Comparison of ENCODE assay signal across 12 mouse cellular contexts in the genomic region with DNA sequence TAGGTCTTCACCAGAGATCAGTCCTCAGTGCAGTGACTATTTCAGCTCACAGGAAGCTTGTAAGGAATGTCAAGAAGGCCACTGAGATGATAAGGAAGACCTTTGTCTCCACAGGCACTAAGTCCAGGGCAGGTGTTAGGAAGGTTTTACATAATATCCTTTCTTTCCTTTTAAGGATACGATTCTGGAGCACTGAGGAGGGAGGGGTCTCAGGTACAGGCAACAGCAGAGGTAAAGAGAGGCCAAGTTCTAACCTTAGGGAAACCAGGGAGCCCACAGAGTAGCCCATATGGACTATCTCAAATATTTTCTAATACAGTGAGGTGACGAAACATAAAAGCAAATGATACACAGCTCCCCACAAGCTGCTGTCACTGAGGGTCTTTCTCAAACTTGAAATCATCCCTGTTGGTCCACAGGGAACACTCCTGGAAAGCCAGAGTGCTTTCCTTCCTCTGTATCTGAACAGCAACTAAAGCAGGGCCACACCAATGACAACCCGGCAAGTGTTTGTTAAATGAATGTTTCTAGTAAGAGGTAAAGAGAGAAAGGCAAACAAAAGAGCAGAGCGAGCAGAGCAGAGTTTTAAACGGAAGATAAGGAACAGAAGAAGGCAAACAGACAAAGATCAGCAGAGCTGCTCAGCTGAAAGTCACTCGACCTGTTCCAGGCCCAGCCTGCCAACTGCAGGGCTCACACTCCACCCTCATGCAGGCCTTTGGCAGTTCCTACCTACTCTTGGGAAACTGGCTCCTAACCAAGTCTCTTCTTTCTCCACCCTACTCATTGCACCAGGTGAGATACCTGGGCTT. TPM values are rescaled to one million over a fixed set of nuclear protein-coding genes. Genes with fewer than 3 reads are reported as not detected.
DNase-seq lines count a peak whose midpoint lies in the region; ATAC-seq and TF ChIP-seq lines count a peak whose summit lies in the region.
"Had no signal": no experiment of that assay in that cellular context is flagged by ENCODE, and none has a peak within 500 bp of the region (broad histone marks: within the 10 kb centered on the region; RNA-seq: fewer than 3 reads in every experiment).

No protein-coding gene starts in this region.

- no peak overlapping the region for H3K9ac ChIP-seq in heart, embryonic 16.5 days (ENCODE audit: low read length)
- H3K9ac ChIP-seq in liver, embryonic 11.5 days (ENCODE audit: low read depth, low read length): no peak overlapping the region
- no peak overlapping the region for H3K9ac ChIP-seq in hindbrain, embryonic 11.5 days (ENCODE audit: low read depth, low read length)
- no peak overlapping the region for H3K9ac ChIP-seq in hindbrain, embryonic 13.5 days

- no peaks in the 10 kb centered on the region for H3K9me3 ChIP-seq in heart, embryonic 16.5 days (replicated peaks; ENCODE audit: control insufficient read depth, low read length)
- no peaks in the 10 kb centered on the region for H3K9me3 ChIP-seq in liver, embryonic 11.5 days (ENCODE audit: control insufficient read depth, low read length)
- H3K9me3 ChIP-seq in hindbrain, embryonic 11.5 days (ENCODE audit: control insufficient read depth, low read length): no peaks in the 10 kb centered on the region
- no peaks in the 10 kb centered on the region for H3K9me3 ChIP-seq in hindbrain, embryonic 13.5 days

- H3K4me1 ChIP-seq in kidney, adult 2 months (ENCODE audit: control insufficient read depth, insufficient read depth, low read length): peaks cover 10% of the 10 kb centered on the region
- H3K4me1 ChIP-seq in heart, embryonic 16.5 days (ENCODE audit: control insufficient read depth, insufficient read depth, low read length): peaks cover 19% of the 10 kb centered on the region
- H3K4me1 ChIP-seq in liver, embryonic 11.5 days (replicated peaks; ENCODE audit: control insufficient read depth, insufficient read depth, low read length): peaks cover 7% of the 10 kb centered on the region; the same call in 1 of the 2 replicates
- H3K4me1 ChIP-seq in hindbrain, embryonic 11.5 days (replicated peaks; ENCODE audit: control insufficient read depth, insufficient read depth, low read length): no peaks in the 10 kb centered on the region; the same call in 1 of the 2 replicates
- no peaks in the 10 kb centered on the region for H3K4me1 ChIP-seq in hindbrain, embryonic 13.5 days (replicated peaks)

- no peak overlapping the region for H3K27ac ChIP-seq in kidney, adult 2 months (ENCODE audit: insufficient read depth, low read depth, low read length)
- H3K27ac ChIP-seq in heart, embryonic 16.5 days (ENCODE audit: low read length): peak overlapping the region; percentile 13
- H3K27ac ChIP-seq in liver, embryonic 11.5 days (ENCODE audit: low read depth, low read length): no peak overlapping the region
- H3K27ac ChIP-seq in hindbrain, embryonic 11.5 days (ENCODE audit: low read depth, low read length): no peak overlapping the region
- H3K27ac ChIP-seq in hindbrain, embryonic 13.5 days: no peak overlapping the region
- H3K27ac ChIP-seq: kidney, postnatal 0 days had no signal

- peak; percentile 41 for ATAC-seq in heart, embryonic 16.5 days (replicated peaks; ENCODE audit: extremely low read depth, insufficient read depth, low FRiP score)
- peak; percentile 72 for ATAC-seq in liver, embryonic 11.5 days (replicated peaks; ENCODE audit: low FRiP score)
- ATAC-seq in hindbrain, embryonic 11.5 days (ENCODE audit: low FRiP score): no peak
- ATAC-seq in hindbrain, embryonic 13.5 days (ENCODE audit: low FRiP score): no peak
- no peak for ATAC-seq in frontal cortex, adult (ENCODE audit: low TSS enrichment)
- ATAC-seq: forebrain, embryonic 16.5 days had no signal

- H3K4me3 ChIP-seq in kidney, adult 2 months (ENCODE audit: insufficient read depth, low read depth, low read length): no peak overlapping the region
- no peak overlapping the region for H3K4me3 ChIP-seq in heart, embryonic 16.5 days (ENCODE audit: low read length)
- H3K4me3 ChIP-seq in liver, embryonic 11.5 days (ENCODE audit: low read depth, low read length): no peak overlapping the region
- no peak overlapping the region for H3K4me3 ChIP-seq in hindbrain, embryonic 11.5 days (ENCODE audit: low read depth, low read length)
- H3K4me3 ChIP-seq in hindbrain, embryonic 13.5 days: no peak overlapping the region

- no peak for TF ChIP-seq CTCF in kidney, adult 2 months (conservative IDR thresholded peaks at IDR 0.05; ENCODE audit: insufficient read depth, insufficient read length, low read depth, low read length)

- peak; percentile 48 for DNase-seq in kidney, adult 2 months
- no peak for DNase-seq in kidney, postnatal 4 days
- DNase-seq in liver, embryonic 11.5 days (ENCODE audit: low spot score): no peak
- peak; percentile 42 to 69 for DNase-seq in lung, postnatal 4 days
- no peak for DNase-seq in hindbrain, embryonic 11.5 days (ENCODE audit: low spot score)
- DNase-seq: adrenal gland, postnatal 25 days; thymus, postnatal 4 days had no signal

- no peaks in the 10 kb centered on the region for H3K27me3 ChIP-seq in kidney, adult 2 months (replicated peaks; ENCODE audit: control insufficient read depth, insufficient read depth, low read length)
- H3K27me3 ChIP-seq in heart, embryonic 16.5 days (ENCODE audit: control insufficient read depth, insufficient read depth, low read length): no peaks in the 10 kb centered on the region
- no peaks in the 10 kb centered on the region for H3K27me3 ChIP-seq in liver, embryonic 11.5 days (replicated peaks; ENCODE audit: control insufficient read depth, insufficient read depth, low read length)
- H3K27me3 ChIP-seq in hindbrain, embryonic 11.5 days (ENCODE audit: control insufficient read depth, insufficient read depth, low read length): no peaks in the 10 kb centered on the region
- H3K27me3 ChIP-seq in hindbrain, embryonic 13.5 days: no peaks in the 10 kb centered on the region

- H3K4me2 ChIP-seq in heart, embryonic 16.5 days (ENCODE audit: low read depth, low read length): no peak overlapping the region
- H3K4me2 ChIP-seq in liver, embryonic 11.5 days: no peak overlapping the region
- no peak overlapping the region for H3K4me2 ChIP-seq in hindbrain, embryonic 11.5 days (replicated peaks; ENCODE audit: low read depth, low read length)
- no peak overlapping the region for H3K4me2 ChIP-seq in hindbrain, embryonic 13.5 days

- no peak for TF ChIP-seq POLR2A in kidney, adult 2 months (IDR thresholded peaks at IDR 0.05; ENCODE audit: low read depth, low read length)

- no peaks in the 10 kb centered on the region; the same call in 1 of the 2 replicates for H3K36me3 ChIP-seq in kidney, adult 2 months (ENCODE audit: control insufficient read depth, insufficient read depth, low read length)
- H3K36me3 ChIP-seq in heart, embryonic 16.5 days (ENCODE audit: control insufficient read depth, insufficient read depth): no peaks in the 10 kb centered on the region
- no peaks in the 10 kb centered on the region for H3K36me3 ChIP-seq in liver, embryonic 11.5 days (ENCODE audit: control insufficient read depth, insufficient read depth, low read length)
- H3K36me3 ChIP-seq in hindbrain, embryonic 11.5 days (ENCODE audit: control insufficient read depth, insufficient read depth, low read length): no peaks in the 10 kb centered on the region
- no peaks in the 10 kb centered on the region for H3K36me3 ChIP-seq in hindbrain, embryonic 13.5 days

- 51% methylated on average over 6 of the region's 6 CpGs for WGBS in kidney, adult 2 months
- 24% methylated on average over 6 of the region's 6 CpGs for WGBS in heart, embryonic 16.5 days
- 48% methylated on average over 6 of the region's 6 CpGs for WGBS in liver, embryonic 11.5 days
- WGBS in hindbrain, embryonic 11.5 days: 73% methylated on average over 6 of the region's 6 CpGs
- WGBS in hindbrain, embryonic 13.5 days: 78% methylated on average over 6 of the region's 6 CpGs

RNA-seq across cellular contexts. Expression of gene Pdlim5, which starts 55.9 kb away (rescaled TPM):
- polyA plus RNA-seq in kidney, adult 2 months (2012; rRNA removed): 62.6 and 64.5 TPM in 2 replicates
- 235 and 246 TPM in 2 replicates for polyA plus RNA-seq in heart, embryonic 16.5 days (2015; fragmentation: Nextera tagmentation; extraction: Ambion mirVana)
- polyA plus RNA-seq in liver, embryonic 11.5 days (2014; fragmentation: Nextera tagmentation; extraction: Ambion mirVana): 26.6 and 29.1 TPM in 2 replicates
- polyA plus RNA-seq in hindbrain, embryonic 11.5 days (2014; fragmentation: Nextera tagmentation; extraction: Ambion mirVana): 20.4 and 21.8 TPM in 2 replicates
- 13.8 and 15.0 TPM in 2 replicates for polyA plus RNA-seq in hindbrain, embryonic 13.5 days (2015; fragmentation: Nextera tagmentation; extraction: Ambion mirVana)

Comparison
In these comparisons a context has a peak if more than half of its experiments do, and no peak if none do; other contexts are left out.
1. DNase-seq: peak in kidney, adult 2 months (single experiment) and lung, postnatal 4 days (2 of 2); none in kidney, postnatal 4 days (0 of 2), liver, embryonic 11.5 days (single experiment) and hindbrain, embryonic 11.5 days (single experiment).
2. ATAC-seq: peak in heart, embryonic 16.5 days (single experiment) and liver, embryonic 11.5 days (single experiment); none in hindbrain, embryonic 11.5 days (single experiment), hindbrain, embryonic 13.5 days (single experiment) and frontal cortex, adult (single experiment).